Mouse (Mus musculus) kidney, postnatal 0 days (tissue): ENCODE measurements around the gene Rab14. TPM values are rescaled to one million over a fixed set of nuclear protein-coding genes. Genes with fewer than 3 reads are reported as not detected.
A peak's percentile ranks its signal among the peaks of the same experiment; 100 is the strongest.

Experiments used
- ATAC-seq: fragments of 200-750 bp; cut with Nextera tagmentation; replicated peaks from 2 replicates; pipeline ENCODE4 v1.8.0; 2017; ENCODE audit warnings: low read depth, moderate number of reproducible peaks, moderate TSS enrichment, moderate library complexity; ENCODE audit not compliant: low FRiP score
- DNase-seq: peaks from one replicate; pipeline ENCODE4 v3.0.0-alpha.2; 2016; ENCODE audit warnings: low spot score
- H3K27ac ChIP-seq: fragments of 300-500 bp; sonication (generic); 2 replicates; pipeline ENCODE4 v1.5.1; 2014; ENCODE audit warnings: mild to moderate bottlenecking
- H3K27me3 ChIP-seq: fragments of 300-500 bp; sonication (generic); 2 replicates; pipeline ENCODE4 v1.6.1; 2014; ENCODE audit warnings: low read length, mixed read lengths; ENCODE audit not compliant: insufficient read depth
- H3K36me3 ChIP-seq: fragments of 300-500 bp; sonication (generic); 2 replicates; pipeline ENCODE4 v1.6.1; 2014; ENCODE audit warnings: low read length, mixed read lengths; ENCODE audit not compliant: insufficient read depth
- H3K4me1 ChIP-seq: fragments of 300-500 bp; sonication (generic); replicated peaks from 2 replicates; pipeline ENCODE4 v1.6.1; 2014; ENCODE audit warnings: antibody characterized with exemption, low read length, mixed read lengths; ENCODE audit not compliant: insufficient read depth
- H3K4me2 ChIP-seq: fragments of 300-500 bp; sonication (generic); 2 replicates; pipeline ENCODE4 v1.6.1; 2014; ENCODE audit warnings: mild to moderate bottlenecking, low read length, moderate library complexity, mixed read lengths
- H3K4me3 ChIP-seq: fragments of 300-500 bp; sonication (generic); replicated peaks from 2 replicates; pipeline ENCODE4 v1.5.1; 2014; ENCODE audit warnings: low read depth, low read length
- H3K9ac ChIP-seq: fragments of 300-500 bp; sonication (generic); 2 replicates; pipeline ENCODE4 v1.6.1; 2014; ENCODE audit warnings: low read depth, low read length
- H3K9me3 ChIP-seq: fragments of 300-500 bp; sonication (generic); replicated peaks from 2 replicates; pipeline ENCODE4 v1.6.1; 2016; ENCODE audit warnings: low read length, inconsistent platforms, mixed read lengths
- CTCF ChIP-seq: IDR thresholded peaks from 2 replicates; pipeline ENCODE4 v1.5.1; 2016; ENCODE audit warnings: antibody characterized with exemption, low read depth, mild to moderate bottlenecking, moderate library complexity
- WGBS: fragments of 180-500 bp; shearing (Covaris S2); extraction: QIAGEN DNeasy Blood & Tissue Kit; methylation state at CpG from one replicate; pipeline ENCODE4 v1.1.7; 2014; 5-methylcytosine and 5-hydroxymethylcytosine counted together
- polyA plus RNA-seq: library from polyadenylated mRNA; unstranded; fragments of >200 nt; fragmentation: Nextera tagmentation; extraction: Ambion mirVana; gene quantifications from 2 replicates; pipeline ENCODE4 v1.2.1, GENCODE M21; 2015

Gene Rab14
- polyA plus RNA-seq, 1 experiment from 2014 or later, result 429 TPM

GRCm38 (mm10) chr2:35206761-35207160 is 5.8 kb upstream of the Rab14 start:
- H3K4me1 ChIP-seq, result no peaks in the 10 kb centered on the region
- H3K9me3 ChIP-seq, result no peaks in the 10 kb centered on the region
- H3K36me3 ChIP-seq, result no peaks in the 10 kb centered on the region
- H3K4me3 ChIP-seq, result no peak overlapping the region
- H3K27ac ChIP-seq, result no peak overlapping the region
- WGBS, result 85% methylated on average over 3 of the region's 3 CpGs
- no peak for ATAC-seq
- no peak overlapping the region for H3K4me2 ChIP-seq
- TF ChIP-seq CTCF, result no peak
- DNase-seq, result no peak
- no peak overlapping the region for H3K9ac ChIP-seq
- H3K27me3 ChIP-seq, result no peaks in the 10 kb centered on the region

GRCm38 (mm10) chr2:35203729-35204128 is 2.8 kb upstream of the Rab14 start:
- no peak overlapping the region for H3K9ac ChIP-seq
- DNase-seq, result no peak

GRCm38 (mm10) chr2:35199971-35200897 is 686 bp downstream of the Rab14 start:
- under 1% methylated on average over 70 of the region's 90 CpGs for WGBS
- Histone ChIP-seq H3K27ac (peak overlapping the region; percentile 97), H3K4me2 (peak overlapping the region; percentile 76), H3K4me3 (peak overlapping the region; percentile 98), H3K36me3 (no peaks in the 10 kb centered on the region), H3K27me3 (no peaks in the 10 kb centered on the region), H3K9ac (peak overlapping the region; percentile 91), H3K4me1 (peaks cover 5% of the 10 kb centered on the region; the same call in 1 of the 2 replicates), H3K9me3 (no peaks in the 10 kb centered on the region)
- TF ChIP-seq CTCF, result no peak
- DNase-seq (peak; percentile 46), ATAC-seq (peak; percentile 80)

More at GRCm38 (mm10) chr2:35203729-35204128, 2.8 kb upstream of the Rab14 start:
- Histone ChIP-seq H3K27ac (no peak overlapping the region), H3K27me3 (no peaks in the 10 kb centered on the region), H3K9me3 (no peaks in the 10 kb centered on the region), H3K4me3 (no peak overlapping the region), H3K36me3 (no peaks in the 10 kb centered on the region), H3K4me2 (no peak overlapping the region), H3K4me1 (peaks cover under 1% of the 10 kb centered on the region; the same call in 1 of the 2 replicates)
- ATAC-seq, result no peak
- no peak for TF ChIP-seq CTCF

GRCm38 (mm10) chr2:35199541-35199940 is 1.4 kb downstream of the Rab14 start:
- WGBS, result 4% methylated on average over 5 of the region's 5 CpGs
- Histone ChIP-seq H3K4me3 (peak overlapping the region; percentile 98), H3K9me3 (no peaks in the 10 kb centered on the region), H3K9ac (peak overlapping the region; percentile 91), H3K4me1 (peaks cover 5% of the 10 kb centered on the region; the same call in 1 of the 2 replicates), H3K27me3 (no peaks in the 10 kb centered on the region), H3K4me2 (peak overlapping the region; percentile 76), H3K36me3 (no peaks in the 10 kb centered on the region), H3K27ac (peak overlapping the region; percentile 97)
- TF ChIP-seq CTCF, result no peak
- ATAC-seq (no peak), DNase-seq (peak; percentile 53)

- TF ChIP-seq CTCF, result no peak
- no peak for DNase-seq
- H3K4me2 ChIP-seq, result no peak overlapping the region
- peaks cover 5% of the 10 kb centered on the region; the same call in 1 of the 2 replicates for H3K4me1 ChIP-seq
- 76% methylated on average over 6 of the region's 6 CpGs for WGBS
- no peaks in the 10 kb centered on the region for H3K36me3 ChIP-seq
- H3K4me3 ChIP-seq, result no peak overlapping the region
- no peak for ATAC-seq
- H3K27ac ChIP-seq, result no peak overlapping the region
- no peaks in the 10 kb centered on the region for H3K9me3 ChIP-seq
- no peaks in the 10 kb centered on the region for H3K27me3 ChIP-seq
- no peak overlapping the region for H3K9ac ChIP-seq
Observed at GRCm38 (mm10) chr2:35195626-35196544, 5.0 kb downstream of the Rab14 start.

- no peaks in the 10 kb centered on the region for H3K27me3 ChIP-seq
Observed at GRCm38 (mm10) chr2:35193976-35194375, 6.9 kb downstream of the Rab14 start.

More at GRCm38 (mm10) chr2:35193976-35194375, 6.9 kb downstream of the Rab14 start:
- no peak for DNase-seq
- Histone ChIP-seq H3K4me2 (no peak overlapping the region), H3K9me3 (no peaks in the 10 kb centered on the region), H3K4me1 (peaks cover 5% of the 10 kb centered on the region; the same call in 1 of the 2 replicates), H3K4me3 (no peak overlapping the region), H3K27ac (no peak overlapping the region), H3K36me3 (peaks cover 7% of the 10 kb centered on the region; the same call in 1 of the 2 replicates), H3K9ac (no peak overlapping the region)
- no peak for TF ChIP-seq CTCF
- WGBS, result 86% methylated on average over 1 of the region's 1 CpGs
- no peak for ATAC-seq
